Mouse (Mus musculus) neural tube, embryonic 13.5 days (tissue): ENCODE measurements around the gene H2-Q10. TPM values are rescaled to one million over a fixed set of nuclear protein-coding genes. Genes with fewer than 3 reads are reported as not detected.

Experiments
- polyA plus RNA-seq: library from polyadenylated mRNA; unstranded; fragments of >200 nt; fragmentation: Nextera tagmentation; extraction: Ambion mirVana; gene quantifications from 2 replicates; pipeline ENCODE4 v1.2.1, GENCODE M21; 2015

H2-Q10 gene
- polyA plus RNA-seq, 1 experiment from 2014 or later: not detected

Other genes with a start within 250 kb of the H2-Q10 start
- gene Gm16181, start 249.3 kb upstream of the H2-Q10 start, polyA plus RNA-seq: 0.56 TPM in 1 of 2 replicates, not detected in the other
- 58.9 and 66.1 TPM in 2 replicates for gene Atp6v1g2, start 236.4 kb upstream of the H2-Q10 start, polyA plus RNA-seq
- gene Nfkbil1, start 234.3 kb upstream of the H2-Q10 start, polyA plus RNA-seq: 9.5 and 10.8 TPM in 2 replicates
- gene Ddx39b, start 228.3 kb upstream of the H2-Q10 start, polyA plus RNA-seq: 385 and 402 TPM in 2 replicates
- 70.5 and 79.1 TPM in 2 replicates for gene H2-D1, start 207.4 kb upstream of the H2-Q10 start, polyA plus RNA-seq
- 0.22 TPM in 1 of 2 replicates, not detected in the other for gene H2-Q1, start 149.7 kb upstream of the H2-Q10 start, polyA plus RNA-seq
- 0.50 and 0.60 TPM in 2 replicates for gene H2-Q2, start 127.8 kb upstream of the H2-Q10 start, polyA plus RNA-seq
- gene H2-Q4, start 90.5 kb upstream of the H2-Q10 start, polyA plus RNA-seq: 1.0 and 1.4 TPM in 2 replicates
- 0.37 and 0.42 TPM in 2 replicates for gene H2-Q6, start 45.2 kb upstream of the H2-Q10 start, polyA plus RNA-seq
- 3.4 and 4.0 TPM in 2 replicates for gene H2-Q7, start 30.9 kb upstream of the H2-Q10 start, polyA plus RNA-seq
- gene Pou5f1, start 35.9 kb downstream of the H2-Q10 start, polyA plus RNA-seq: not detected in 2 replicates
- gene Tcf19, start 46.7 kb downstream of the H2-Q10 start, polyA plus RNA-seq: 14.4 and 15.6 TPM in 2 replicates
- gene Cchcr1, start 47.0 kb downstream of the H2-Q10 start, polyA plus RNA-seq: 6.4 and 7.4 TPM in 2 replicates
- 0.47 and 0.99 TPM in 2 replicates for gene Psors1c2, start 63.1 kb downstream of the H2-Q10 start, polyA plus RNA-seq
- not detected in 2 replicates for gene Cdsn, start 82.0 kb downstream of the H2-Q10 start, polyA plus RNA-seq
- gene 2300002M23Rik, start 97.4 kb downstream of the H2-Q10 start, polyA plus RNA-seq: not detected in 2 replicates
- gene Sfta2, start 131.5 kb downstream of the H2-Q10 start, polyA plus RNA-seq: not detected in 2 replicates
- not detected in 2 replicates for gene Gm9573, start 156.5 kb downstream of the H2-Q10 start, polyA plus RNA-seq
- 0.18 and 0.24 TPM in 2 replicates for gene Mucl3, start 173.6 kb downstream of the H2-Q10 start, polyA plus RNA-seq
- gene Vars2, start 197.5 kb downstream of the H2-Q10 start, polyA plus RNA-seq: 10.6 and 11.3 TPM in 2 replicates
- 25.5 and 28.8 TPM in 2 replicates for gene Gtf2h4, start 203.7 kb downstream of the H2-Q10 start, polyA plus RNA-seq
- 119 and 122 TPM in 2 replicates for gene Ddr1, start 234.5 kb downstream of the H2-Q10 start, polyA plus RNA-seq